Mouse (Mus musculus) heart, postnatal 36 days (tissue): Measurements from ENCODE around the gene Uhrf2. TPM values are rescaled to one million over a fixed set of nuclear protein-coding genes. Genes with fewer than 3 reads are reported as not detected.

Experiments
- DNase-seq, 2 experiments: peaks; one replicate each; pipeline ENCODE4 v3.0.0; 2021 to 2022
- intact Hi-C: fragments of 180-260 bp; cut with DNase I; formaldehyde crosslinking; loops from one replicate; pipeline ENCODE4 v1.15.1; 2025
- total RNA-seq, 2 experiments: library from RNA; stranded (reverse); gene quantifications; 2 replicates each; pipeline ENCODE4 v1.2.3; 2021

Uhrf2 gene
- total RNA-seq, 2 experiments from 2014 or later: 21.8 to 25.0 TPM

DNA sequence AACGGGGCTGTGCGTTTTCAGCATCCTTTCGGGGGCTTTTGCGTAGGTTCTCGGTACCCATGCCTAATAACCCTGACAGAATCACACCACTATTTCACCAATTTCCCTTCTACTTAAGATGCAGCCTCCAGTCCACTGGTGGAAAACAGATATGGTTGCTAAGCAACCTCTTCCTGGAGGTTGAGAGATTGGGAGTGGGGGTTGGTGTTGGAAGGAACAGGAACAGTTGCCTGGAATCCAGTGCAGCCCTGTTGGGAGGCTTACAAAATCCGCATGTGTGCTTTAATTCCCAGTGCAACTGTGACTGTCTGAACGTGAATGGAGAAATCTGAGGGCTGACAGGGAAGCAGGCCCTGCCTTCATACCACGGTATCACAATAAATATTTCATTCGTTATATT lies 87.5 kb downstream of the Uhrf2 start:
- intact Hi-C loops: no loop called here
- DNase-seq: no peak

DNA sequence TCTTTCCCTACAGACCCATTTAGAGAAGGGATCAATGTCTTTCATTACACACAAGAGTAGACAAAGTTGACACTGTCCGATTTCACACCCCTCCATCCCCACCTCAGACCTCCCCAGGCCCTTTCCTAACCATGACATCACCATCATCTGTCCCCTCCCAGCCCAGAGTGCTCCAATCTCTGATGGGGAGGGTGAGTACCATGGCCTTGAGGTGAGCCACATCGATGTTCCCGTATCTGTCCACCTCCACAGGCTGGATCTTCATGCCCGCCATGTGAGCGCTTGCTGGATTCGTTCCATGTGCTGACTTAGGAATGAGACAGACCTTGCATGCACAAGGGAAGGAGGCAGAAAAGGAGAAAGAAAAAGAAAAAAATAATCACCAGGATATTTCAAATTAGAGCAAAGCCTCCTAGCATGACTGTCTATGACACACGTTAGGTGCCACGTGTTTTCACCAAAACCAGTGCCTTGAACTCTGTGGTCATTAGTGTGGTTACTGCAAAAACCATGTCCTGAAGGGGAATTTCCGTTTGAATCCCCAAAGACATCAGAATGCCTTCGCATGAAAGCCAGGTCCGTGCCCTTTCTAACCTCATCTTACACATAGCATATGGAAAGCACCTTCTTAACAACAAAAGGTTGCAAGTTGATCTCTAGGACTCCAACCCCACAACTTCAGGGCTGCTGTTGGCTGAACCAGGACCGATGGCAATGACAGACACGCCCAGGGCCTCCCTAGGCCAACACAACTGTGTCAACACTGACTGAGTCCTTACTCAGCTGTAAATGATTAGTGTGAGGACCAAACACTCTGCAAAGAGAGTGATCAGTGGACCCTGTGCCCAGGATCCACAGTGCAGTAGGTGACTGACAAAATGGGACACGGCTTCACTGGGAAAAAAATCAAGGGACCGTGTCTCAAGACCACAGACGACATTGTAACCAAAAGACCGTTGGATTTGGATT lies 88.3 kb downstream of the Uhrf2 start:
- no peak for DNase-seq
- intact Hi-C loops: no loop called here

GRCm38 (mm10) chr19:30124999-30125669 lies 94.8 kb downstream of the Uhrf2 start:
- intact Hi-C loops: loop anchor here (5.0 to 10.0 kb wide), 2 partner anchors 93 to 440 kb away; partner anchors contain the start of gene Uhrf2

GRCm38 (mm10) chr19:30125670-30126059 lies 95.4 kb downstream of the Uhrf2 start:
- no peak for DNase-seq
- intact Hi-C loops: loop anchor here (5.0 to 10.0 kb wide), 2 partner anchors 93 to 441 kb away; partner anchors contain the start of gene Uhrf2

More at GRCm38 (mm10) chr19:30124999-30125669, 94.8 kb downstream of the Uhrf2 start:
- DNase-seq: no peak

DNA sequence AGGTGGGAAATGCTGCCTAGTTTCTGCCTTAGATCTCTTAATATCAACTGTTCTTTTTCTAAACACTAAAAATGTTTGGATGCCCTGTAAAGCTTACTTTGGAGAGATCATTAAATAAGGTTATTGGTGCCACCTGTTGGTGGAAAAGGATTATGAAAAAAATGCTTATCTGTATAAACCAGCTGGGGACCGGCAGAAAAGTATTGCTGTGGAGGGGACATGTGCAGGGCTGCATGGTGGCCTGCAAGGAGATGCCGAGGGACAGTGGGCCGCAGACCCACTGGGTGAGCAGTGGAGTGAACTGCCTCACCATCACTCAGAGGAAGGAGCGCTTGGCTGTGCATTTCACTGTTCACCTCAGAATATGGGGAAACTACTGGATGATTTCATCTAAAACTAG lies 97.9 kb downstream of the Uhrf2 start:
- no peak for DNase-seq
- intact Hi-C loops: loop anchor here (1.0 to 10.0 kb wide), 4 partner anchors 96 to 443 kb away; partner anchors contain the start of gene Uhrf2

- intact Hi-C loops: no loop called here
- no peak for DNase-seq
Observed at GRCm38 (mm10) chr19:30136308-30136707, 106.0 kb downstream of the Uhrf2 start.

Other genes with a start within 250 kb of the Uhrf2 start
- 10 to 100 TPM; 11.1 to 13.0 TPM for gene 9930021J03Rik, start 224.5 kb upstream of the Uhrf2 start, total RNA-seq
- 10 to 100 TPM; 11.6 to 13.8 TPM for gene Ranbp6, start 217.5 kb upstream of the Uhrf2 start, total RNA-seq
- gene Il33, start 105.4 kb upstream of the Uhrf2 start, total RNA-seq: 1 to 10 TPM; 6.1 to 7.0 TPM
- not detected for gene Trpd52l3, start 26.7 kb upstream of the Uhrf2 start, total RNA-seq
- gene Gldc, start 144.9 kb downstream of the Uhrf2 start, total RNA-seq: under 1 TPM; 0.11 to 0.14 TPM
- gene Mbl2, start 202.4 kb downstream of the Uhrf2 start, total RNA-seq: not detected